10 mouse cellular contexts compared by ENCODE assay signal in genomic region chr5:28118531-28118925, GRCm38 (mm10). TPM values are rescaled to one million over a fixed set of nuclear protein-coding genes. Genes with fewer than 3 reads are reported as not detected.
DNase-seq lines count a peak whose midpoint lies in the region; ATAC-seq and TF ChIP-seq lines count a peak whose summit lies in the region.
"Had no signal": no experiment of that assay in that cellular context is flagged by ENCODE, and none has a peak within 500 bp of the region (broad histone marks: within the 10 kb centered on the region; RNA-seq: fewer than 3 reads in every experiment).

No protein-coding gene starts in this region.

- H3K9me3 ChIP-seq in liver, embryonic 12.5 days (replicated peaks), result no peaks in the 10 kb centered on the region

- H3K27ac ChIP-seq in cerebellum, adult 2 months (ENCODE audit: insufficient read depth, low read length), result peak overlapping the region; percentile 24
- no peak overlapping the region for H3K27ac ChIP-seq in liver, embryonic 12.5 days

- peak overlapping the region; percentile 53 for H3K4me2 ChIP-seq in liver, embryonic 12.5 days

- 2% methylated on average over 19 of the region's 19 CpGs for WGBS in cerebellum, adult 2 months
- 1% methylated on average over 19 of the region's 19 CpGs for WGBS in liver, embryonic 12.5 days (ENCODE audit: insufficient replicate concordance)

- no peaks in the 10 kb centered on the region for H3K36me3 ChIP-seq in liver, embryonic 12.5 days

- no peak overlapping the region for H3K9ac ChIP-seq in liver, embryonic 12.5 days

- H3K27me3 ChIP-seq in cerebellum, adult 2 months (ENCODE audit: control insufficient read depth, insufficient read depth, low read length), result no peaks in the 10 kb centered on the region
- H3K27me3 ChIP-seq in liver, embryonic 12.5 days (replicated peaks), result peaks cover 85% of the 10 kb centered on the region

- TF ChIP-seq CTCF in cerebellum, adult 2 months (IDR thresholded peaks at IDR 0.05; ENCODE audit: borderline replicate concordance, insufficient read depth, low read depth, low read length), result peak; percentile 3; the same call in 1 of the 2 replicates

- peak in 1 of 2 experiments; percentile 45 for DNase-seq in cerebellum, adult 2 months
- DNase-seq in retina, postnatal 1 day, result peak; percentile 24
- no peak for DNase-seq in retina, embryonic 14.5 days (ENCODE audit: low spot score)
- no peak for DNase-seq in embryo, embryonic 10 days (ENCODE audit: low spot score)

- H3K4me1 ChIP-seq in cerebellum, adult 2 months (ENCODE audit: control insufficient read depth, insufficient read depth, low read length), result peaks cover 11% of the 10 kb centered on the region; the same call in 1 of the 2 replicates
- H3K4me1 ChIP-seq in liver, embryonic 12.5 days, result no peaks in the 10 kb centered on the region

- TF ChIP-seq POLR2A in cerebellum, adult 2 months (IDR thresholded peaks at IDR 0.05; ENCODE audit: borderline replicate concordance, insufficient read depth, low read length), result no peak

- H3K4me3 ChIP-seq in cerebellum, adult 2 months (replicated peaks; ENCODE audit: insufficient read depth, low read depth, low read length), result peak overlapping the region; percentile 72
- peak overlapping the region; percentile 33 for H3K4me3 ChIP-seq in liver, embryonic 12.5 days
- H3K4me3 ChIP-seq: myocyte had no signal

- ATAC-seq in cerebellum, adult (ENCODE audit: insufficient number of reproducible peaks, low FRiP score, low TSS enrichment), result no peak
- ATAC-seq in liver, embryonic 12.5 days, result no peak
- ATAC-seq in frontal cortex, adult (ENCODE audit: low TSS enrichment), result no peak
- ATAC-seq in erythroblast, adult 5-6 weeks (replicated peaks; ENCODE audit: low FRiP score, poor library complexity, severe bottlenecking), result no peak

RNA-seq across cellular contexts. Expression of gene En2, which starts 47.0 kb away (rescaled TPM):
- 72.9 and 92.2 TPM in 2 replicates for polyA plus RNA-seq in cerebellum, adult 2 months (2012; rRNA removed)
- polyA plus RNA-seq in liver, embryonic 12.5 days (2016; fragmentation: Nextera tagmentation; extraction: Ambion mirVana), result not detected in 2 replicates
- total RNA-seq in erythroblast, adult 5-6 weeks (2015; ENCODE audit: low replicate concordance), result not detected in 2 replicates
- total RNA-seq in erythroblast, adult 5-6 weeks (2017; ENCODE audit: low replicate concordance), result not detected in 2 replicates
- polyA plus RNA-seq: gonadal fat pad, adult 2 months; myocyte had no signal

RNA-seq across cellular contexts. Expression of gene Insig1, which starts 47.4 kb away (rescaled TPM):
- 115 and 125 TPM in 2 replicates for polyA plus RNA-seq in cerebellum, adult 2 months (2012; rRNA removed)
- polyA plus RNA-seq in liver, embryonic 12.5 days (2016; fragmentation: Nextera tagmentation; extraction: Ambion mirVana), result 51.5 and 58.2 TPM in 2 replicates
- total RNA-seq in erythroblast, adult 5-6 weeks (2015; ENCODE audit: low replicate concordance), result 3.8 and 8.4 TPM in 2 replicates
- 7.7 and 10.5 TPM in 2 replicates for total RNA-seq in erythroblast, adult 5-6 weeks (2017; ENCODE audit: low replicate concordance)

Comparison
In these comparisons a context has a peak if more than half of its experiments do, and no peak if none do; other contexts are left out.
1. RNA of gene En2, which starts 47.0 kb away (polyA plus RNA-seq): 72.9 to 92.2 TPM in cerebellum, adult 2 months; not detected in liver, embryonic 12.5 days; every median in the first group is over 10 times any median in the second.